Mouse (Mus musculus) forebrain, embryonic 11.5 days (tissue): ENCODE measurements around the gene Olfr692. TPM values are rescaled to one million over a fixed set of nuclear protein-coding genes. Genes with fewer than 3 reads are reported as not detected.
"Not testable (repeated sequence)": the region's sequence is repeated elsewhere in the genome, so short reads cannot be mapped to it uniquely, and the experiment has no call there.

Experiments
- ATAC-seq: fragments of 200-750 bp; cut with Nextera tagmentation; replicated peaks from 2 replicates; pipeline ENCODE4 v1.8.0; 2017; ENCODE audit warnings: moderate TSS enrichment; ENCODE audit not compliant: low FRiP score
- DNase-seq: peaks from one replicate; pipeline ENCODE4 v3.0.0-alpha.2; 2017; ENCODE audit warnings: low spot score
- H3K27ac ChIP-seq: fragments of 300-500 bp; sonication (generic); 2 replicates; pipeline ENCODE4 v1.5.1; 2014; ENCODE audit warnings: low read depth, low read length
- H3K27me3 ChIP-seq: fragments of 300-500 bp; sonication (generic); 2 replicates; pipeline ENCODE4 v1.6.1; 2014; ENCODE audit warnings: mild to moderate bottlenecking, low read length, mixed read lengths; ENCODE audit not compliant: control insufficient read depth, insufficient read depth
- H3K36me3 ChIP-seq: fragments of 300-500 bp; sonication (generic); 2 replicates; pipeline ENCODE4 v1.6.1; 2014; ENCODE audit warnings: mild to moderate bottlenecking, low read length, moderate library complexity, mixed read lengths; ENCODE audit not compliant: control insufficient read depth, insufficient read depth
- H3K4me1 ChIP-seq: fragments of 300-500 bp; sonication (generic); replicated peaks from 2 replicates; pipeline ENCODE4 v1.6.1; 2014; ENCODE audit warnings: low read length, mixed read lengths; ENCODE audit not compliant: control insufficient read depth, insufficient read depth
- H3K4me2 ChIP-seq: fragments of 300-500 bp; sonication (generic); 2 replicates; pipeline ENCODE4 v1.6.1; 2014; ENCODE audit warnings: low read depth, mild to moderate bottlenecking, low read length, moderate library complexity, mixed read lengths; ENCODE audit not compliant: severe bottlenecking
- H3K4me3 ChIP-seq: fragments of 300-500 bp; sonication (generic); 2 replicates; pipeline ENCODE4 v1.5.1; 2014; ENCODE audit warnings: low read depth, low read length
- H3K9ac ChIP-seq: fragments of 300-500 bp; sonication (generic); 2 replicates; pipeline ENCODE4 v1.6.1; 2014; ENCODE audit warnings: low read length
- H3K9me3 ChIP-seq: fragments of 300-500 bp; sonication (generic); 2 replicates; pipeline ENCODE4 v1.6.1; 2016; ENCODE audit warnings: low read length, mixed read lengths; ENCODE audit not compliant: control insufficient read depth
- WGBS: fragments of 180-500 bp; shearing (Covaris S2); extraction: QIAGEN DNeasy Blood & Tissue Kit; methylation state at CpG from one replicate; pipeline ENCODE4 v1.1.7; 2014; 5-methylcytosine and 5-hydroxymethylcytosine counted together
- polyA plus RNA-seq: library from polyadenylated mRNA; unstranded; fragments of >200 nt; fragmentation: Nextera tagmentation; extraction: Ambion mirVana; gene quantifications from 2 replicates; pipeline ENCODE4 v1.2.1, GENCODE M21; 2014

Olfr692 gene
- not detected in 2 replicates for polyA plus RNA-seq

DNA sequence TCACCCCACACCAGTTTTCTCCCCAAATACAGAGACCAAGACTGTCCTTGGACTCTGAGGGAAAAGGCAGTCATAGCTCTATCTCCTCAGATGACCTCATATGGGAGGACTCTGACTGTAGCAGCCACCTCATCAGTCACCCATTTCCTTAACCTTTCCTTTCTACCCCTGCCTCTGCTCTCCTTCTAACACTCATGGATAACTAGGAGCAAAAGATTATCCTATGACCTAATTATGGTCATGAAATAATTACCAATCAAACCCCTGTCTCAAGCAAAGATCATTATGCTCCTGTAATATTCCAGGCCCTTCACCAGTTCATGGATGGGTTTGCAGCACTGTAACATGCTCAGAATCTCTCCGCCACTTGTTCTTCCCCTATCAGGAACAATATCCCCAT lies at the start of gene Olfr692:
Gene Olfr692, plus strand, starts transcription at position 301 of the 400 bp plus-strand sequence.
- ATAC-seq, result no peak
- no peak within 1 kb of the TSS for H3K4me2 ChIP-seq
- H3K36me3 ChIP-seq, result no peaks in the 10 kb centered on the region
- DNase-seq, result no peak
- H3K4me3 ChIP-seq, result no peak within 1 kb of the TSS
- H3K9ac ChIP-seq, result no peak within 1 kb of the TSS
- no peaks in the 10 kb centered on the region for H3K27me3 ChIP-seq
- no peaks in the 10 kb centered on the region for H3K9me3 ChIP-seq
- WGBS, result 96% methylated on average over 1 of the region's 1 CpGs
- H3K27ac ChIP-seq, result no peak within 1 kb of the TSS
- H3K4me1 ChIP-seq, result no peaks in the 10 kb centered on the region

DNA sequence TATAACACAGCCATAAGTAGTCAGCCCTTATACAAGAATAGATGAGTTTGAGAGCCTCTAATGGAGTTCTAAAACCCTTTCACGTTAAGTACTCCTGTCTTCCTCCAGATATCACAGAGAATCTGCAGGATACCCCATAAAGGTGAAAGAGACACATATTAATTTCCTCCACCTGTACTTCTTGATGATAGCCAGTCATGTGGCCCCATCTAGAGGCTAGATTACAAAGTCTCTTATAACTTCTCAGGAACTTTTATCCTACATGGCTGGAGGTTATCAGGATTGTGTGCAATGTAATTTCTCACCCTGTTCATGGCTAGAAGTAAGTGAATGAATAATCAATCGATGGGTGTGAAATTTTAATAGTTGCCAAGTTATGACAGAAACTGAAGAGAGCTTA lies 42.7 kb upstream of the Olfr692 start:
- Histone ChIP-seq H3K4me1 (no peaks in the 10 kb centered on the region), H3K27me3 (no peaks in the 10 kb centered on the region), H3K9ac (no peak overlapping the region), H3K4me3 (no peak overlapping the region), H3K36me3 (no peaks in the 10 kb centered on the region), H3K9me3 (no peaks in the 10 kb centered on the region), H3K4me2 (no peak overlapping the region), H3K27ac (no peak overlapping the region)
- 79% methylated on average over 2 of the region's 2 CpGs for WGBS
- DNase-seq, result no peak
- ATAC-seq, result no peak

DNA sequence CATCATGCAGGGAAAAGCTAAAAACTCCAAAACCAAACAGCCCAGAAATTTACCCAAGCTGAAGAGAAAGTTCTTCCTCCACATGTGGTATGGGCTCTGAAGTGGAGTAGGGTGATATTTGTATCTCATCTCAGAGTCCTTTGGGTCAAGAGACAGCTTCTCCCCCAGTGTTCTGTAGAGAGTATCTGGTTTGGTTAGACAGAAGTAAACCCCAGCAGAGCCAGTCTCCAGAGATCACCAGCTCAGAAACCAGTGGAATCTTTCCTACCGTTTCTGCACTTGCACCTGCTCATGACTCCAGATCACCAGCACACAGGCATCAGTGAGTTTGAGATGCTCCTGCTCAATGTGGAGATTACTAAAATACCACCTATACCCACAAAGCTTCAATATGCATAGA lies 34.0 kb upstream of the Olfr692 start, which contains the start of gene Olfr690:
Gene Olfr690, minus strand, starts transcription at position 101 of the 400 bp plus-strand sequence.
- Histone ChIP-seq H3K4me3 (no peak within 1 kb of the TSS), H3K36me3 (no peaks in the 10 kb centered on the region), H3K4me2 (no peak within 1 kb of the TSS), H3K9ac (no peak within 1 kb of the TSS), H3K4me1 (no peaks in the 10 kb centered on the region), H3K27ac (no peak within 1 kb of the TSS), H3K27me3 (no peaks in the 10 kb centered on the region), H3K9me3 (no peaks in the 10 kb centered on the region)
- no peak for DNase-seq
- WGBS, result 94% methylated on average over 1 of the region's 1 CpGs
- no peak for ATAC-seq

DNA sequence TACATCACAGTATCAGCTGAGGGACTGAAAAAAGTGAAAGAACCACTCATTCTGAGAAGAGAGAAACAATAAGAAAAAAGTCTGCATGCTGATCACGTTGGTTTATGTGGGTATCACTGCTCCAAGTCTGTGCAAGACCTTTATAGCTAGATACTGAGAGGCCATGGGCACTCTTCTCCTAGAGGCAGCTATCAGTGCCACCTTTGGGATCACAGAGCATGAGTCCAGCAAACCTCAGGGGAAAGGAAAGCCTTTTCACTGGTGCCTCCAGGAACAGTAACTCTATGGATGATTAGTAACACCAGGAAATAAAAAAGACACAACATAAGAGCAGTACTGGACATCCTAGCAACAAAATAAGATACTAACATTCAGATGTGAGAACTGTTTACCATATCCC lies 25.9 kb upstream of the Olfr692 start, which contains the start of gene Olfr691:
Gene Olfr691, minus strand, starts transcription at position 101 of the 400 bp plus-strand sequence.
- Histone ChIP-seq H3K9ac (no peak within 1 kb of the TSS), H3K4me2 (no peak within 1 kb of the TSS), H3K27me3 (no peaks in the 10 kb centered on the region), H3K9me3 (no peaks in the 10 kb centered on the region), H3K4me1 (no peaks in the 10 kb centered on the region), H3K36me3 (no peaks in the 10 kb centered on the region), H3K27ac (no peak within 1 kb of the TSS), H3K4me3 (no peak within 1 kb of the TSS)
- 49% methylated on average over 1 of the region's 1 CpGs for WGBS
- no peak for DNase-seq
- no peak for ATAC-seq

DNA sequence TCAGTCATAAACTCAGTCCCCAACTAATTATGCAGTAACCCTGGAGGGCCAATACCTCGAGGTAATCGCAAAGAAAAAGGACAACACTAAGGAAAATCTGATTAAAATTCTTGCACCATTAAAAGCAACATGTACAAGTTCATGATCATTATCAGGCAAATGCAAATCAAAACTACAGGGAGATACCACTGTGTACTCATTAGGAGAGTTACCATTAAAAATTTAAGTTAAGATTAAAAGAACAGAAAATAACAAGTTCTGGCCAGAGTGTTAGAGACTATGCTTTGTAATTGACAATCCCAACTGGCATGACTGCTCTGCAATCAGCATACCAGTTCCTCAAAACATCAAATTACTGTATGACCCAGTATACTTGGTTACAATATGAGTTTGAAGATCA lies 25.3 kb upstream of the Olfr692 start:
- no peak overlapping the region for H3K4me2 ChIP-seq
- no peak overlapping the region for H3K27ac ChIP-seq
- DNase-seq (no peak), ATAC-seq (no peak)
- 77% methylated on average over 2 of the region's 2 CpGs for WGBS
- H3K4me1 ChIP-seq, result no peaks in the 10 kb centered on the region
- no peaks in the 10 kb centered on the region for H3K27me3 ChIP-seq
- no peak overlapping the region for H3K4me3 ChIP-seq
- H3K36me3 ChIP-seq, result no peaks in the 10 kb centered on the region
- no peak overlapping the region for H3K9ac ChIP-seq
- H3K9me3 ChIP-seq, result no peaks in the 10 kb centered on the region

DNA sequence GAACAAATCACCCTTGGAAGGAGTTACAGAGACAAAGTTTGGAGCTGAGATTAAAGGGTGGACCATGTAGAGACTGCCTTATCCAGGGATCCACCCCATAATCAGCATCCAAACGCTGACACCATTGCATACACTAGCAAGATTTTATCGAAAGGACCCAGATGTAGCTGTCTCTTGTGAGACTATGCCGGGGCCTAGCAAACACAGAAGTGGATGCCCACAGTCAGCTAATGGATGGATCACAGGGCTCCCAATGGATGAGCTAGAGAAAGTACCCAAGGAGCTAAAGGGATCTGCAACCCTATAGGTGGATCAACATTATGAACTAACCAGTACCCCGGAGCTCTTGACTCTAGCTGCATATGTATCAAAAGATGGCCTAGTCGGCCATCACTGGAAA lies 12.0 kb upstream of the Olfr692 start:
- not testable (repeated sequence) for H3K4me2 ChIP-seq, H3K9me3 ChIP-seq, H3K36me3 ChIP-seq, H3K27me3 ChIP-seq, H3K9ac ChIP-seq, DNase-seq, H3K27ac ChIP-seq, H3K4me1 ChIP-seq, H3K4me3 ChIP-seq, ATAC-seq
- WGBS, result no CpG with 5 or more reads among the region's 5 CpGs

DNA sequence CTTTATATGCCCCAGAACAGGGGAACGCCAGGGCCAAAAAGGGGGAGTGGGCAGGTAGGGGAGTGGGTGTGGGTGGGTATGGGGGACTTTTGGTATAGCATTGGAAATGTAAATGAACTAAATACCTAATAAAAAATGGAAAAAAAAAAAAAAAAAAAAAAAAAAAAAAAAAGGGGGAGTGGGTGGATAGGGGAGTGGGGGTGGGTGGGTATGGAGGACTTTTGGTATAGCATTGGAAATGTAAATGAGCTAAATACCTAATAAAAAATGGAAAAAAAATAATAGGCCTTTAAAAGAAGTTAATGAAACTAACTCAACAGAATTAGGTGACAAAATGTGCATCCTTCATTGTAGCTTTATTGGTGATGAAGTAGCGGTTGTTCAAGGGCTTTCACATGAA lies 11.5 kb upstream of the Olfr692 start:
- not testable (repeated sequence) for H3K4me2 ChIP-seq, H3K9me3 ChIP-seq, H3K36me3 ChIP-seq, H3K4me1 ChIP-seq, H3K9ac ChIP-seq, H3K27me3 ChIP-seq, H3K27ac ChIP-seq, H3K4me3 ChIP-seq, DNase-seq
- 97% methylated on average over 1 of the region's 2 CpGs for WGBS
- peak; percentile 78; the same call in 1 of the 2 replicates for ATAC-seq

DNA sequence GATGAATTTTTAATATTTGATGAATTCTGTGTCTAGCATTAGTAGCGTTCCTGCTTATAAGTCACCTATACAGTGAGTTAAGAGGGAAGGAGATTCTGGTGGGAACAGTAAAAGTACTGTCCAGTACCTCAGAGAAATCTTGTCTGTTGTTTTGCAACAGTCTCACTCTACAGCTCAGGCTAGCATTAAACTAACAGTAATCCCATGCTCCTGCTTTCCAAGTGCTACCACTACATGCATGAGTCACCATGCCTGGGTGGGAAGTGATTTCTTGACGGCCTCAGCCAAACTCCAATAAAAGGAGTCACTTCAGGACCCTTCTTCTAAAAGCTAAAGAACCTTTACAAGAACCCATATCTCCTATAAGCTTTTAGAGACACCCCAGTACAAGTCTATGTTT lies 6.3 kb upstream of the Olfr692 start:
- H3K4me1 ChIP-seq, result no peaks in the 10 kb centered on the region
- no peak overlapping the region for H3K9ac ChIP-seq
- no peak for ATAC-seq
- H3K9me3 ChIP-seq, result no peaks in the 10 kb centered on the region
- no peak for DNase-seq
- H3K27me3 ChIP-seq, result no peaks in the 10 kb centered on the region
- H3K27ac ChIP-seq, result no peak overlapping the region
- WGBS, result 89% methylated on average over 2 of the region's 2 CpGs
- no peak overlapping the region for H3K4me3 ChIP-seq
- no peaks in the 10 kb centered on the region for H3K36me3 ChIP-seq
- H3K4me2 ChIP-seq, result no peak overlapping the region

DNA sequence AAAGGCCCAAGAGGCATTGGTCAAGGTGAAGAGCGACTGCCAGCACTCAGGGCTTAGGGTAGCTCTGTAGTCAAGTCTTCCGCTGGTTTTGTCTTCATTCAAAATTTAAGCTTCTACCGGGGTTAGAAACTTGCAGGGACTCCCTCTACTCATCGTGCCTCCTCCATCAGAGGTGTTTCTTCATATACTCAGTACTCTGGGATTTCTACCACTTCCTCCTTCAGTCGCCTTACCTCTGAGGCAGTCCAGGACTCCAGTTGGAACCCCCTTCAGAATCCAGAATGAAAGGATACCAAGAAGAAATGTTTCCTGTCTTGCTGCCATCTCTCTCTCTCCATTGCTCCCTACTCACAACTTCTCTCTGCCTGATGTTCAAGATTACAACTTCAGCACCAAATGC lies 762 bp upstream of the Olfr692 start:
- H3K9ac ChIP-seq, result no peak overlapping the region
- no peak overlapping the region for H3K27ac ChIP-seq
- ATAC-seq (no peak), DNase-seq (no peak)
- no peak overlapping the region for H3K4me3 ChIP-seq
- no peaks in the 10 kb centered on the region for H3K27me3 ChIP-seq
- no peaks in the 10 kb centered on the region for H3K9me3 ChIP-seq
- no peaks in the 10 kb centered on the region for H3K36me3 ChIP-seq
- 87% methylated on average over 5 of the region's 5 CpGs for WGBS
- no peaks in the 10 kb centered on the region for H3K4me1 ChIP-seq
- no peak overlapping the region for H3K4me2 ChIP-seq
